In the genomic region with DNA sequence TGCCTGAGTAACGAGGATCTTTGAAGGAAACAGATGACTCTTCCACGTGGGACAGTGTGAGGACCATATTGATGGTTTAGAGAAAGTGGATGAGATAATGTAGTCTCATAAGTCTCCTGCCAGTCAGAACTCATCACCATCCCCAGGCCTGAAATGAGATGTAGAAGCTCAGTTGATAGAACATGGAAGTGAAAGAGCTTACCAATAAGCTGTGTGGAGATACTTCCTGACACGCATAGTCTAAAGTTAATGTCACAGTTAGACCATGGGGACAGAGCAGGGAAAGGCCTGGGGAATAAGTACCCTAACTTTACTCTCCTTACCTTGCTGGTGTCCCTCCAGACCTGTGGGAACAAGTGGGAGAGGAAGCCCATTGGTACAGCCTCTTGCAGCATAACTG, we compare ENCODE assay signal across 24 mouse cellular contexts.
"Had no signal": no experiment of that assay in that cellular context is flagged by ENCODE, and none has a peak within 500 bp of the region (broad histone marks: within the 10 kb centered on the region; RNA-seq: fewer than 3 reads in every experiment).

No protein-coding gene starts in this region.

- H3K9ac ChIP-seq: limb, embryonic 12.5 days; limb, embryonic 15.5 days; liver, embryonic 14.5 days; liver, postnatal 0 days; lung, embryonic 15.5 days; midbrain, embryonic 13.5 days; neural tube, embryonic 13.5 days had no signal

- H3K4me2 ChIP-seq: limb, embryonic 12.5 days; limb, embryonic 15.5 days; liver, embryonic 11.5 days; lung, embryonic 15.5 days; midbrain, embryonic 13.5 days; neural tube, embryonic 13.5 days had no signal

- H3K4me1 ChIP-seq: limb, embryonic 12.5 days; limb, embryonic 15.5 days; midbrain, embryonic 13.5 days had no signal

- H3K4me3 ChIP-seq: limb, embryonic 12.5 days; limb, embryonic 15.5 days; lung, embryonic 15.5 days; megakaryocyte, embryonic 14.5 days; midbrain, embryonic 10.5 days; midbrain, embryonic 13.5 days; myocyte; neural tube, embryonic 13.5 days had no signal

- H3K36me3 ChIP-seq: limb, embryonic 12.5 days; limb, embryonic 15.5 days; lung, embryonic 15.5 days; midbrain, embryonic 10.5 days; midbrain, embryonic 13.5 days; neural tube, embryonic 13.5 days had no signal

- DNase-seq: kidney, adult 18-20 months; kidney, adult 9 months; kidney, postnatal 14 days; kidney, postnatal 4 days; left cerebral cortex, postnatal 4 days; liver, postnatal 0 days; lung, postnatal 10 days; lung, postnatal 4 days; right cerebral cortex, postnatal 14 days; right cerebral cortex, postnatal 4 days; thymus, postnatal 25 days had no signal

- H3K27me3 ChIP-seq: limb, embryonic 12.5 days; limb, embryonic 15.5 days; lung, embryonic 15.5 days; midbrain, embryonic 13.5 days; neural tube, embryonic 13.5 days had no signal

- H3K9me3 ChIP-seq: limb, embryonic 12.5 days; limb, embryonic 15.5 days; lung, embryonic 15.5 days; midbrain, embryonic 10.5 days; midbrain, embryonic 13.5 days; neural tube, embryonic 13.5 days had no signal

- ATAC-seq: intestine, embryonic 16.5 days; liver, postnatal 0 days; midbrain, embryonic 13.5 days; midbrain, embryonic 16.5 days had no signal

- H3K27ac ChIP-seq: limb, embryonic 12.5 days; limb, embryonic 15.5 days; liver, embryonic 14.5 days; lung, embryonic 15.5 days; midbrain, embryonic 10.5 days; midbrain, embryonic 13.5 days; neural tube, embryonic 13.5 days; stomach, postnatal 0 days had no signal
